11 mouse cellular contexts compared by ENCODE assay signal in genomic region chr11:83304485-83304884, GRCm38 (mm10). TPM values are rescaled to one million over a fixed set of nuclear protein-coding genes. Genes with fewer than 3 reads are reported as not detected.
DNase-seq lines count a peak whose midpoint lies in the region; ATAC-seq and TF ChIP-seq lines count a peak whose summit lies in the region.
"Had no signal": no experiment of that assay in that cellular context is flagged by ENCODE, and none has a peak within 500 bp of the region (broad histone marks: within the 10 kb centered on the region; RNA-seq: fewer than 3 reads in every experiment).

No protein-coding gene starts in this region.

- H3K9me3 ChIP-seq in heart, embryonic 13.5 days = no peaks in the 10 kb centered on the region
- no peaks in the 10 kb centered on the region for H3K9me3 ChIP-seq in lung, postnatal 0 days (ENCODE audit: low read length)
- H3K9me3 ChIP-seq in intestine, embryonic 16.5 days (ENCODE audit: control insufficient read depth, low read length) = no peaks in the 10 kb centered on the region
- H3K9me3 ChIP-seq in neural tube, embryonic 13.5 days = no peaks in the 10 kb centered on the region

- TF ChIP-seq EP300 in lung, postnatal 0 days (IDR thresholded peaks at IDR 0.05) = no peak

- TF ChIP-seq CTCF in lung, postnatal 0 days (IDR thresholded peaks at IDR 0.05) = no peak
- TF ChIP-seq CTCF in lung, adult 2 months (IDR thresholded peaks at IDR 0.05; ENCODE audit: insufficient read depth, low read length) = no peak

- peaks cover 18% of the 10 kb centered on the region for H3K36me3 ChIP-seq in heart, embryonic 13.5 days
- H3K36me3 ChIP-seq in lung, postnatal 0 days (ENCODE audit: insufficient read depth, low read length) = no peaks in the 10 kb centered on the region
- H3K36me3 ChIP-seq in intestine, embryonic 16.5 days (ENCODE audit: control insufficient read depth, insufficient read depth, low read length) = no peaks in the 10 kb centered on the region
- peaks cover 15% of the 10 kb centered on the region for H3K36me3 ChIP-seq in neural tube, embryonic 13.5 days

- H3K4me3 ChIP-seq in heart, embryonic 13.5 days = peak overlapping the region; percentile 91
- no peak overlapping the region for H3K4me3 ChIP-seq in lung, postnatal 0 days (ENCODE audit: low read depth, low read length)
- H3K4me3 ChIP-seq in lung, adult 2 months (replicated peaks; ENCODE audit: extremely low read depth, low read depth, low read length) = no peak overlapping the region
- no peak overlapping the region for H3K4me3 ChIP-seq in intestine, embryonic 16.5 days (ENCODE audit: low read length)
- H3K4me3 ChIP-seq in neural tube, embryonic 13.5 days = peak overlapping the region; percentile 91; the same call in 1 of the 2 replicates

- H3K4me1 ChIP-seq in heart, embryonic 13.5 days = peaks cover 33% of the 10 kb centered on the region
- H3K4me1 ChIP-seq in lung, postnatal 0 days (ENCODE audit: insufficient read depth, low read depth, low read length) = no peaks in the 10 kb centered on the region; the same call in 1 of the 2 replicates
- peaks cover 9% of the 10 kb centered on the region for H3K4me1 ChIP-seq in lung, adult 2 months (ENCODE audit: control insufficient read depth, insufficient read depth, low read length)
- H3K4me1 ChIP-seq in intestine, embryonic 16.5 days (ENCODE audit: control insufficient read depth, insufficient read depth, low read length) = peaks cover 15% of the 10 kb centered on the region
- peaks cover 47% of the 10 kb centered on the region for H3K4me1 ChIP-seq in neural tube, embryonic 13.5 days (replicated peaks)

- peak overlapping the region; percentile 74 for H3K4me2 ChIP-seq in heart, embryonic 13.5 days
- H3K4me2 ChIP-seq in lung, postnatal 0 days (replicated peaks; ENCODE audit: low read depth, low read length) = no peak overlapping the region
- peak overlapping the region; percentile 26; the same call in 1 of the 2 replicates for H3K4me2 ChIP-seq in intestine, embryonic 16.5 days (ENCODE audit: low read depth, low read length)
- peak overlapping the region; percentile 63 for H3K4me2 ChIP-seq in neural tube, embryonic 13.5 days

- H3K27me3 ChIP-seq in heart, embryonic 13.5 days (replicated peaks) = no peaks in the 10 kb centered on the region
- H3K27me3 ChIP-seq in lung, postnatal 0 days (replicated peaks; ENCODE audit: insufficient read depth, low read length) = no peaks in the 10 kb centered on the region
- no peaks in the 10 kb centered on the region for H3K27me3 ChIP-seq in intestine, embryonic 16.5 days (replicated peaks; ENCODE audit: control insufficient read depth, insufficient read depth, low read length)
- H3K27me3 ChIP-seq in neural tube, embryonic 13.5 days = no peaks in the 10 kb centered on the region

- H3K27ac ChIP-seq in heart, embryonic 13.5 days (replicated peaks) = no peak overlapping the region
- H3K27ac ChIP-seq in lung, postnatal 0 days (ENCODE audit: low read length) = no peak overlapping the region
- H3K27ac ChIP-seq in intestine, embryonic 16.5 days (ENCODE audit: low read length) = no peak overlapping the region
- no peak overlapping the region for H3K27ac ChIP-seq in neural tube, embryonic 13.5 days (replicated peaks)
- H3K27ac ChIP-seq: macrophage had no signal

- peak overlapping the region; percentile 92 for H3K9ac ChIP-seq in heart, embryonic 13.5 days
- 0 out of 2 replicates have a peak overlapping the region, but pooled peaks have one; percentile 2 for H3K9ac ChIP-seq in lung, postnatal 0 days (replicated peaks; ENCODE audit: low read depth)
- no peak overlapping the region for H3K9ac ChIP-seq in intestine, embryonic 16.5 days (ENCODE audit: low read depth, low read length)
- H3K9ac ChIP-seq in neural tube, embryonic 13.5 days = peak overlapping the region; percentile 97

- no peak for ATAC-seq in heart, embryonic 13.5 days (ENCODE audit: extremely low read depth, insufficient number of reproducible peaks, low FRiP score, low TSS enrichment)
- ATAC-seq in lung, postnatal 0 days = no peak
- ATAC-seq in intestine, embryonic 16.5 days = no peak
- no peak for ATAC-seq in neural tube, embryonic 13.5 days (ENCODE audit: low read depth)
- no peak for ATAC-seq in inflammation-experienced regulatory T-cells, adult 6 months

- 95% methylated on average over 2 of the region's 2 CpGs for WGBS in heart, embryonic 13.5 days
- WGBS in lung, postnatal 0 days = 89% methylated on average over 2 of the region's 2 CpGs
- 84% methylated on average over 2 of the region's 2 CpGs for WGBS in lung, adult 2 months
- WGBS in intestine, embryonic 16.5 days = 75% methylated on average over 2 of the region's 2 CpGs
- WGBS in neural tube, embryonic 13.5 days = 92% methylated on average over 2 of the region's 2 CpGs

- DNase-seq in heart, postnatal 25 days (ENCODE audit: low spot score) = no peak
- DNase-seq in lung, postnatal 0 days (ENCODE audit: low spot score) = no peak
- no peak for DNase-seq in lung, adult 2 months
- DNase-seq in right cerebral cortex, postnatal 25 days = no peak
- DNase-seq: cerebellum, postnatal 14 days; retina, postnatal 1 day had no signal

- intact Hi-C loops in heart, postnatal 25 days (cut with DNase I) = no loop called here

- TF ChIP-seq POLR2A in lung, adult 2 months (IDR thresholded peaks at IDR 0.05; ENCODE audit: borderline replicate concordance, extremely low read depth, low read depth, low read length) = no peak

RNA-seq across cellular contexts. Expression of gene Pex12, which starts 2.1 kb away (rescaled TPM):
- 8.5 and 8.6 TPM in 2 replicates for polyA plus RNA-seq in heart, embryonic 13.5 days (2015; fragmentation: Nextera tagmentation; extraction: Ambion mirVana)
- total RNA-seq in heart, postnatal 25 days (2021) = 1 to 10 TPM; 5.7 to 6.5 TPM
- polyA plus RNA-seq in lung, postnatal 0 days (2015; fragmentation: Nextera tagmentation; extraction: Ambion mirVana) = 9.0 and 9.5 TPM in 2 replicates
- polyA plus RNA-seq in lung, adult 2 months (2012; rRNA removed) = 6.5 and 6.7 TPM in 2 replicates
- polyA plus RNA-seq in intestine, embryonic 16.5 days (2015; fragmentation: Nextera tagmentation; extraction: Ambion mirVana) = 15.3 and 16.2 TPM in 2 replicates
- polyA plus RNA-seq in neural tube, embryonic 13.5 days (2015; fragmentation: Nextera tagmentation; extraction: Ambion mirVana) = 19.8 and 21.3 TPM in 2 replicates
- polyA plus RNA-seq in inflammation-experienced regulatory T-cells, adult 6 months (2017; shearing (Covaris generic)) = 10 to 100 TPM in 2 of 3 experiments, 1 to 10 TPM in 1; 8.4 to 15.4 (median 13.2) TPM

RNA-seq across cellular contexts. Expression of gene Ap2b1, which starts 5.7 kb away (rescaled TPM):
- polyA plus RNA-seq in heart, embryonic 13.5 days (2015; fragmentation: Nextera tagmentation; extraction: Ambion mirVana) = 36.2 and 37.2 TPM in 2 replicates
- 10 to 100 TPM; 41.2 to 48.3 TPM for total RNA-seq in heart, postnatal 25 days (2021)
- 26.5 and 30.9 TPM in 2 replicates for polyA plus RNA-seq in lung, postnatal 0 days (2015; fragmentation: Nextera tagmentation; extraction: Ambion mirVana)
- polyA plus RNA-seq in lung, adult 2 months (2012; rRNA removed) = 31.4 and 43.9 TPM in 2 replicates
- 46.3 and 49.1 TPM in 2 replicates for polyA plus RNA-seq in intestine, embryonic 16.5 days (2015; fragmentation: Nextera tagmentation; extraction: Ambion mirVana)
- 115 and 118 TPM in 2 replicates for polyA plus RNA-seq in neural tube, embryonic 13.5 days (2015; fragmentation: Nextera tagmentation; extraction: Ambion mirVana)
- polyA plus RNA-seq in inflammation-experienced regulatory T-cells, adult 6 months (2017; shearing (Covaris generic)) = 10 to 100 TPM; 57.2 to 59.1 (median 57.7) TPM

RNA-seq across cellular contexts. Expression of gene Slfn14, which starts 18.0 kb away (rescaled TPM):
- polyA plus RNA-seq in heart, embryonic 13.5 days (2015; fragmentation: Nextera tagmentation; extraction: Ambion mirVana) = 0.84 and 0.88 TPM in 2 replicates
- under 1 TPM; 0.08 to 0.11 TPM for total RNA-seq in heart, postnatal 25 days (2021)
- polyA plus RNA-seq in lung, postnatal 0 days (2015; fragmentation: Nextera tagmentation; extraction: Ambion mirVana) = 0.75 and 1.3 TPM in 2 replicates
- 0.02 and 0.17 TPM in 2 replicates for polyA plus RNA-seq in lung, adult 2 months (2012; rRNA removed)
- 0.37 and 0.73 TPM in 2 replicates for polyA plus RNA-seq in intestine, embryonic 16.5 days (2015; fragmentation: Nextera tagmentation; extraction: Ambion mirVana)
- polyA plus RNA-seq in neural tube, embryonic 13.5 days (2015; fragmentation: Nextera tagmentation; extraction: Ambion mirVana) = 0.08 TPM in 1 of 2 replicates, not detected in the other
- polyA plus RNA-seq in inflammation-experienced regulatory T-cells, adult 6 months (2017; shearing (Covaris generic)) = under 1 TPM in 1 of 3 experiments, not detected in 2; 0.09 TPM
- polyA plus RNA-seq: macrophage had no signal

Comparison
In these comparisons a context has a peak if more than half of its experiments do, and no peak if none do; other contexts are left out.
1. H3K4me3 ChIP-seq: peak in heart, embryonic 13.5 days (single experiment) and neural tube, embryonic 13.5 days (single experiment); none in lung, postnatal 0 days (single experiment), lung, adult 2 months (single experiment) and intestine, embryonic 16.5 days (single experiment).